Mouse (Mus musculus) T-helper 2 cell (primary cell): ENCODE data around the gene Impdh2.

ENCODE experiments used
- in situ Hi-C: fragments of 300-600 bp; cut with MboI, MseI; formaldehyde crosslinking; loops from one replicate; pipeline ENCODE4 v1.15.1; 2025; ENCODE audit warnings: high pct_unique_total_duplicates

Impdh2 gene

GRCm38 (mm10) chr9:108569381-108570206 lies 9.5 kb downstream of the Impdh2 start, which contains the start of gene Dalrd3:
Dalrd3 (plus strand) TSS chr9:108569886.
- in situ Hi-C loops = loop anchor here (5.0 kb wide), 1 partner anchor 483 kb away; no protein-coding TSS in a partner anchor

DNA sequence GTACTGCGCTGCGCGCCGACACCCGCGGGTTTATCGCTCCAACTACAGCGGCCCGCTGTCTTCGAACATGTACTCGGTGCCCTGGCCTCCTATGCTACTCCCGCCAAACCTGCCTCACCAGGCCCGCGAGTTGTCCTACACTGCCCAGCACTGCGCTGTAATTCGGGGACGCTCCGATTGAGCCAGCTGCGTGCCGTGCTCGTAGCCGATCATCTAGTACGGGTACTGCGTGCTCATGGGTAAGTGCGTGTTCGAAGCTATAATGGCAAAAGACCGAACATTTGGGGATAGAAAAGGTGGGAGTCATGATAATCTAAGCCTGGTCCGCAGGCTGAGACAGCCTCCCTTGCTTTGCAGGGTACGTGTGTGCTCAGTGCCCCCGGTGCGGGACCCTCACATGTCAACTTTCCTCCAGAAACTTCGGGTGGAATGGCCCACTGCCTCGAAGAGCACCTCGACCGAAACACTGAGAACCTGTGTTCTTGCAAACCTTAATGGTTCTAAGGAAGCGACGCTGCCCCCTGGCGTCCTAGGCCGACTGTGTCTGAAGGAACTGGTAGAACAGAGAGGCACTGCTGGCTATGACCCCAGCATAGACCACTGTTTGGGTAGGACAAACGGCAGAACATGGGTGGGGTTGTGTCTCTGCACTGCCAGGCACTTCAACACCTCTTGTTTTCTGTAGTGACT lies 10.3 kb downstream of the Impdh2 start:
- in situ Hi-C loops = no loop called here

DNA sequence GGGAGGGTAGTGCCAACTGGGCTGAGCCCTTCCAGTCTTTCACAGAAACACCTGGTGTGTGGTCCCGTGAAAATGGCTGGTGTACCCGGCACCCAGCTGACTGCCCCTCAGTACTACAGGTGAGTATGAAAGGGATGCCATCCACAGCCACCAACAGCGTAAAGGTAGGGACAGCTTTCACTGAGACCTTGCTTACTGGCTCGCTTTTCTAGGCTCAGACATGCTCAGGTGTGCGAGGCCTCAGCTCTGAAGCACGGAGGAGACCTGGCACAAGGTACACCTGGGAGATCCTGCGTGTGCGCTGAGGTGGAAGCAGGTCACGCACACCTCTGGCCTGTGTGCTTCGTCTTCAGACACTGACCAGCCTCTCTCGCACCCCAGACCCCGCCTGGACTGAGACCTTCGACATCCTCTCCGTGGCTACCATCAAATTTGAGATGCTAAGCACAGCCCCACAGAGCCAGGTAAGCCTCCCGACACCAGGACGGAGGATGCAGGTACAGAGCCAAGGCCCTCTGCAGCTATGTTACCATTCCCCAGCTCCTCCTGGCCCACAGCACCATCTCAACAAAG lies 11.4 kb downstream of the Impdh2 start:
- in situ Hi-C loops = no loop called here

- in situ Hi-C loops = no loop called here
Observed at GRCm38 (mm10) chr9:108572321-108572720, 12.2 kb downstream of the Impdh2 start.

DNA sequence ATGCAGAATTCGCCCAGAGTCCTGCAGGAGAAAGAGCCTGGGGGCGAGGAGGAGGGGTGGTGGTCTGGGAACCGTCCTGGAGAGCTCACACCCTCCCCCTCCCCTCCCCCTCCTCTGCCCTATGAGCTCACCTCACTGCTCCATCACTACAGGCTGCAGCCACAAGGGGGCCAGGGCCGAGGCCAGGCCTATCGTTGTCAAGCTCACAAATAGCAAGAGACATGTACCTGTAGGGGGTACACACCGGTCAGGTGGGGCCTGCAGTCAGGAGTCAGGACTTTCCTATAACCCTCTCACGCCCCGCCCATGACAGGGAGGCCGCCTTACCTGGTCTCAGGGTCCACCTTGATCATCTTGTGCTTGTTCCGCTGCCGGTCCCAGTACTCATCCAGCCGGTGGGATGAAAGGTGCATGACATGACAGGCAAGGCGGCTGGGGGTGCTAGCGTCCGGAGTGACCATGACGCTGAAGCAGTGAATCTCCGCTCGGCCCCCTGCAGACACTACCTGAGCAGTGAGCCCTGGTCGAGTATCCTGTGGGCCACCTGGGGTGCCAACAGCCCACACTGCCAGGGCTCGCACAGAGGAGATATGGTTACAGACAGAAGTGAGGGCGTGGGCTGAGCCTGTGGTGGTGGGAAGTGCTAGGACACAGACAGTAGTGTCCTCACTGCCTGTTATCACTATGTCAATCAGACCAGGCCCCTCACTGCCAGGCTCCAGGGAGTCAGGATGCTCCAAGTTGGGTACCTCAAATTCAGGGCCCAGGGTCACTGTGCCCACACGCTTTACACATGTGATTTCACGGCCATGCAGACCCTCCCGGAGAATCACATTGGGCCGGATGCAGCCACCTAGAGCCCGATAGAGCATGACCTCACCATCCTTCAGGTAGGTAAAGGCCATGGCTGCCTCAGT lies 13.9 kb downstream of the Impdh2 start:
- in situ Hi-C loops = no loop called here

DNA sequence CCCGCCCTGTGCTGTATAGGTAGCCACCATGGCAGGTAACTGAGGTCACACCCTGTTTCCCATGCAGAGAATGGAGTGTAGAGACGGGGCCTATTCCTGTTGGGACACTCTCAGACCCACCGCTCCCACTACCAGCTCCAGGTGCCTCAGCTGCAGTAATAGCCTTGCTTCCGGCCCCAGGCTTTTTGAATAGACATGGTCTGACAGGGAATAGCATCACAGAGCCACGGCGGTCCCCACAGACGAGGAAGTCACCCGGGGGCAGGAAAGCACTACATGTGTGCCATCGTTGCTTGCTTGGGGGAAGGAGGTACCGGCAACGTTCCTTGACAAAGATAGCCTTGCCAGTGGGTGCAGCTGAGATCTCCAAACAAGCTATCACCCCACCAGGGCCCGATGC lies 14.8 kb downstream of the Impdh2 start:
- in situ Hi-C loops = loop anchor here (5.0 kb wide), 1 partner anchor 72 kb away; the partner anchor contains the start of gene Arih2

DNA sequence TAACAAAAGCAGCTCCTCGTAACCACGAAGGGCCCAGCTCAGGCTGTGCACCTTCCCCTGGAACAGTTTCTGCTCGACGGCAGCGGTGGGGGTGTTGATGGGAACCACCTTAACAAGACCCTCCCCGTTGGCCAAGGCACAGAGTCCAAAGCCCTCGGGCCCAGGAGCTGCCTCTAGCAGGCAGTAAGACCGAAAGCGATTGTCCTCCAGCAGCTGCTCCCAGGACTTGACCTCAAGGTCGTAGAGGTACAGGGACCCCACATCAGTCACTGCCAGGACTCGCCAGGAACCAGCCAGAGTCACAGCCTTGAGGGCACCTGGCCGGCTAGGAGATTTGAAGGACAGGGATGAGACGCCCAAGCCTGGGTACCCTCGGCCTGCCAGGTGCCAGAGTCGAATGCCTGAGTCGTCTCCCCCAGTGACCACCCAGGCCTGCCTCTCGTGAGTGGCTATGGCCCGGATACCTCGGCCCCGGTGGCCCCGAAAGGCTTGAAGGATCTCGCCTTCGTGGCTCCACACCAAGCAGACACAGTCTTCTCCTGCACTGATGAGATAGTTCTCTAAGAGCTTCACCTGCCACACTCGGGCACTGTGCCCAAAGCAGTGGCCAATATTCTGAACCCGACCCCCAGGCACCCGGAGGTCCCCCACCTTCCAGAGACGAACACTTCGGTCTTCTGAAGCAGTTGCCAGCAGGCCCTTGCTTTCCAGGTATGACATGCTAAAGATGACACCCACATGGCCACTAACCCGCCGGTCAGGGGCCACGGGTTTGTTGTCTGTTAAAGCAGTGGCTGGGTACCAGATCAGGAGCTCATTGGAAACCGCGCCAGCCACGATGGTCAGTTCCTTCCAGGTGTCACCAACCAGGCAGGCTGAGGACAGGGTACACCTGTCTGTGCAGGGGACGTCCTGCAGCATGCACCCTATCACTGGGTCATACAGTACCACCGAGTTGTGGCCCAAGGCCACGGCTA lies 15.5 kb downstream of the Impdh2 start:
- in situ Hi-C loops = loop anchor here (5.0 kb wide), 1 partner anchor 72 kb away; the partner anchor contains the start of gene Arih2

DNA sequence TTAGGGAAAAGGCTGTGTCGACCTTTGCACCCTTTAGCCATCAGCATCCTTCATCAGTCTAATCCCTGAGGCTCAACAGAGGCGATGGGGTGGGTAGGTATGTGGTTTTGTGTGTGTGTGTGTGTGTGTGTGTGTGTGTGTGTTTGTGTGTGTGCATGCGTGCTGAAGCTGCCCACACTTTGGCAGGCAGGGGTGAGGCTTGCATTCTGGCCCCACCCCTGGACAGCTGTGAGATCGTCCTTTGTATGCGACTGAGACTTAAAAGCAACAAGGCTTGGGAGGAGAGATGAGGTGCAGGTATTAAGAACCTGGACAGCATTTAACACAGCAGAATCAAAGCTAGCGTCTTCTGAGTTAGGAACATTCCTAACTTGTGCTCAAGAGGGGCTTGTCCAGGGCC lies 16.9 kb downstream of the Impdh2 start:
- in situ Hi-C loops = loop anchor here (5.0 kb wide), 1 partner anchor 70 kb away; the partner anchor contains the start of gene Arih2

- in situ Hi-C loops = loop anchor here (5.0 kb wide), 1 partner anchor 69 kb away; the partner anchor contains the start of gene Arih2
Observed at GRCm38 (mm10) chr9:108577934-108578544, 18.0 kb downstream of the Impdh2 start.

DNA sequence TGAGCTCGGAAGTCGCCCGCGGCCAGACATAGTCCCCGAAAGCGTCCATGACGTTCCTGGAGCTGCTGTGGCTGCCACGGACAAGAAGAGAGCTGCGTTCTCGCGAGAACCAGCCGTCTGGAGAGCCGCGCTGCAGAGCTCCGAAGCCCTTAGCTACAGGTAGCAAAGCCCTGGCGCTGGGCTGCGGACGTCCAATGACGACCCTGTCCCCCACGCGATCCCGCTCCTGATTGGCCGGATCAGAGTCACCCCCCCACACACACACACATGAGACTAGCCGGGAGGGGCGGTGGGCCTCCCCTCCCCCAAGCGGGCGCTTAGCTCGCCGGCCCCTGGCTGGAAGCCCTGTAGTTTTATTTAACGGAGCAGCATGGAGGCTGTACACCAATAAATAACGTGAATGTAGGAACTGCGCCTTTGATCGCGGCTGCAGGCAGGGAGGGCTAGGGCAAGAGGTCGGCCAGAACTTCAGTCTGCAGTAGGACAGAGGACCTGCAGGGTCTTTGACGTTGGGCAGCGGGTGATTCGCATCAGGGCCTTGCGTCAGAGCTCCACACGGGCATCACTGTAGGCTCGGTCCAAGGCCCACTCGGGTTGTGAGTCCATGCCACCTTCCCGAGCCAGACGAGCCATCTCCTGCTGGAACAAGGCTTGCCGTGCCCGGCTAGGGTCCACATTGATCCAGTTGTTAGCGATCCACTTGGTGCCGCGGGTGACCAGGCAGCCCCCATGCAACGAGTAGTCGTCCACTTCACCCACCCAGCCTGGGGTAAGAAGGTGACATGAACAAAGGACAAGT lies 18.7 kb downstream of the Impdh2 start, which contains the start of gene Wdr6:
Wdr6 (minus strand) TSS at position 195 of the 799 bp plus-strand sequence.
- in situ Hi-C loops = loop anchor here (5.0 kb wide), 1 partner anchor 69 kb away; the partner anchor contains the start of gene Arih2

GRCm38 (mm10) chr9:108579344-108579690 lies 19.2 kb downstream of the Impdh2 start:
- in situ Hi-C loops = loop anchor here (5.0 kb wide), 1 partner anchor 68 kb away; the partner anchor contains the start of gene Arih2

DNA sequence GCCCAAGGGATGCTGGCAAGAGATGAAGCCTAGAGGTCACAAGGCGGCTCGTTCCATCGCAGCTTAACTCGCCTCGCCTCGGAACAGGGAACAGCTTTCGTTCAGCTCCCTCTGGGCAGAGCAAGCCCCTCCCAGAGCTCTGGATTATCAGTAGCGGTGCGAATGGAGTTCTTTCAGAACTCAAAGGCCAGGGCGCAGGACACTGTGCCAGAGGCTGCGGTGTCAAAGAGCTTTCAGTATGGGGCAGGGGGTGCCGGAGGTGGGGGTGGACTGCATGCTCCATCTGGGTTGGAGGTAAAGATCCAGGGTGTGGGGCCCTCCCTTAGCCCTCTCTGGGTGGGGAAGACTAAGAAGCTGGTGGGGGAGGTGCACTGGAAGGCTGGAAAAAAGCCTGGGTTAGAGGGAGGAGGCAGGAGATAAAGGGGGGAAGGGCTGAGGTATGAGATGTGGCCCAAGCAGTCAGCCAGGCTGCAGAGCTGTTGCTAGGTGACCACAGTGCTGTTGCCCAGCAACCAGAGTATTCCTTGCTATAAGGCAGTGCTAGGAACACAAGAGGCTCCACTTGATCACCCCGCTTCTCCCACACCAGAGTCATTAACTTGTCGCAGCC lies 27.6 kb downstream of the Impdh2 start:
- in situ Hi-C loops = no loop called here

- in situ Hi-C loops = no loop called here
Observed at GRCm38 (mm10) chr9:108589229-108589628, 29.1 kb downstream of the Impdh2 start.

DNA sequence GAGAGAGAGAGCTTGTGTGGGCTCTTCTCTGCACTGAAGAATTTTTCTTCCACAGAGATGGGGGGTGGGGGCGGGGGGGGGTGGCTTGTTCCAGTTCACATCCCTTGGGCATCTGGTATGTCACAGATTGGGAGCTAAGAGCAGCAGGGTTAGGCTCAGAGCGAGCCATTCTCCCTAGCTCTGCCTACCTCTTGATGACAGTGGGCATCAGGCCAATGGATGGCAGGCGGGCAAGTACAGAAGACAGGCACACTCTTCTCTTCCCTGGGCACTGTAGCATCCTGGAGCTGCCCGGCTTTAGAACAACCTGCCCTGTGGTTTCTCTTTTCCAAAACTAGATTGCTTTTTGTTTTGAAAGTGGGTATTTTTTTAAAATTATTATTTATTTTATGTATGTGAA lies 31.4 kb downstream of the Impdh2 start:
- in situ Hi-C loops = no loop called here

GRCm38 (mm10) chr9:108594354-108594753 lies 34.3 kb downstream of the Impdh2 start:
- in situ Hi-C loops = no loop called here

GRCm38 (mm10) chr9:108596998-108597764 lies 37.1 kb downstream of the Impdh2 start, which contains the start of gene P4htm:
P4htm (minus strand) TSS chr9:108597667.
- in situ Hi-C loops = no loop called here

GRCm38 (mm10) chr9:108599021-108599566 lies 39.0 kb downstream of the Impdh2 start:
- in situ Hi-C loops = no loop called here
